Mouse (Mus musculus): ENCODE results near the gene Ptpn20.

The Ptpn20 gene

GRCm38 (mm10) chr14:33588951-33589350 is at the start of gene Ptpn20:
TSS of gene Ptpn20 (plus strand) at chr14:33589207.
- no peak for DNase-seq (ENCODE audit: low spot score in 2 of 2)

- no peak for DNase-seq (ENCODE audit: low spot score in 2 of 2)
These were observed 49.3 kb upstream of the Ptpn20 start for GRCm38 (mm10) chr14:33539559-33540167.

- DNase-seq (ENCODE audit: low spot score in 2 of 2) = no peak
These were observed 43.4 kb upstream of the Ptpn20 start for GRCm38 (mm10) chr14:33545565-33546143.

- no peak for DNase-seq (ENCODE audit: low spot score in 2 of 2)
These were observed 40.4 kb upstream of the Ptpn20 start for GRCm38 (mm10) chr14:33548650-33549049.

GRCm38 (mm10) chr14:33549856-33550255 is 39.2 kb upstream of the Ptpn20 start:
- DNase-seq (ENCODE audit: low spot score in 2 of 2) = no peak

- no peak for DNase-seq (ENCODE audit: low spot score in 2 of 2)
These were observed 18.3 kb upstream of the Ptpn20 start for GRCm38 (mm10) chr14:33570737-33571136.

- no peak for DNase-seq (ENCODE audit: low spot score in 2 of 2)
These were observed 15.4 kb upstream of the Ptpn20 start for GRCm38 (mm10) chr14:33573643-33574042.

- no peak for DNase-seq (ENCODE audit: low spot score in 2 of 2)
These were observed 9.1 kb upstream of the Ptpn20 start for GRCm38 (mm10) chr14:33579771-33580484.

- no peak for DNase-seq (ENCODE audit: low spot score in 2 of 2)
These were observed 9.5 kb downstream of the Ptpn20 start for GRCm38 (mm10) chr14:33598376-33599130.

GRCm38 (mm10) chr14:33607431-33607830 is 18.4 kb downstream of the Ptpn20 start:
- no peak for DNase-seq (ENCODE audit: low spot score in 2 of 2)

GRCm38 (mm10) chr14:33625036-33625435 is 36.0 kb downstream of the Ptpn20 start:
- no peak for DNase-seq (ENCODE audit: low spot score in 2 of 2)

GRCm38 (mm10) chr14:33632790-33633372 is 43.9 kb downstream of the Ptpn20 start:
- DNase-seq (ENCODE audit: low spot score in 2 of 2) = no peak

GRCm38 (mm10) chr14:33634354-33634753 is 45.3 kb downstream of the Ptpn20 start:
- no peak for DNase-seq (ENCODE audit: low spot score in 2 of 2)

- DNase-seq (ENCODE audit: low spot score in 2 of 2) = no peak
These were observed 45.8 kb downstream of the Ptpn20 start for GRCm38 (mm10) chr14:33634774-33635173.

GRCm38 (mm10) chr14:33639357-33639756 is 50.4 kb downstream of the Ptpn20 start:
- DNase-seq (ENCODE audit: low spot score in 2 of 2) = no peak

GRCm38 (mm10) chr14:33650721-33651120 is 61.7 kb downstream of the Ptpn20 start:
- DNase-seq (ENCODE audit: low spot score in 2 of 2) = no peak

- no peak for DNase-seq (ENCODE audit: low spot score in 2 of 2)
These were observed 68.5 kb downstream of the Ptpn20 start for GRCm38 (mm10) chr14:33657471-33657901.

- DNase-seq (ENCODE audit: low spot score in 2 of 2) = no peak
These were observed 69.3 kb downstream of the Ptpn20 start for GRCm38 (mm10) chr14:33658331-33658730.

- no peak for DNase-seq (ENCODE audit: low spot score in 2 of 2)
These were observed 73.1 kb downstream of the Ptpn20 start for GRCm38 (mm10) chr14:33662080-33662479.

GRCm38 (mm10) chr14:33666301-33666700 is 77.3 kb downstream of the Ptpn20 start:
- DNase-seq (ENCODE audit: low spot score in 2 of 2) = no peak

GRCm38 (mm10) chr14:33669891-33670290 is 80.9 kb downstream of the Ptpn20 start:
- DNase-seq (ENCODE audit: low spot score in 2 of 2) = no peak
